Mouse (Mus musculus): ENCODE measurements around the gene Pus7l.

Pus7l gene

DNA sequence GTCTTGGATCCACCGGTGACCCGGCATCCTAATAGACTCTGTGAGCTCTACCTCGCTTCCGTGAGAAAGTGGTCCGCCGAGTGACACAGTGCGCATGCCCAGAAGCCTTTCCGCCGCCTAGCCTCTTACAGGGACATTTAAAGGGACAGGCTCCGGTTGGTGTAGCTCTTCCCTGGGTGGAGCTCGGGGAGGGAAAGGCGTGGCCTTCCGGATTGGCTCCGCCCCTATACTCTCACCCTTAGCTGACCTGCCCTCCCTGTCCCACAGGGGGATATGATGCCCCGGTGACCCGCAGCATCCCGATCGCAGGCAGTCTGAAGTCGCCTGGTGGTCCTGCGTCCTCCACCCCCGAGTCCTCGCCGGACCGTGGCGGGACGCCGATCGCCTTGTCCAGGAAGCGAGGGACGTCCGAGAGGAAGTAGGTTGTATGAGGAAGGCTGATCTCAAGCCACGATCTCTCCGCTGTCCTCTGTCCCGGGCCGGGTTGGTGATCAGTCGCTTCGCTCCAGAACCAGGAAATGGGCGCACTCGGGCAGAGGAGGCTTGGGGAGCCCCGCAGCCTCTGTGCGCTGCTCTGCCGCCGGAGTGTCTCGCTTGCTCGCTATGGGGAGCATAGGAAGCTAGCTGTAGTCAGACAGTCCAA lies at the start of gene Pus7l, which contains the start of gene Irak4:
Gene Pus7l (minus strand): TSS at position 139 of the 643 bp plus-strand sequence.
Gene Irak4 (plus strand): TSS at position 235 of the 643 bp plus-strand sequence.
- DNase-seq = peak; percentile 90

DNA sequence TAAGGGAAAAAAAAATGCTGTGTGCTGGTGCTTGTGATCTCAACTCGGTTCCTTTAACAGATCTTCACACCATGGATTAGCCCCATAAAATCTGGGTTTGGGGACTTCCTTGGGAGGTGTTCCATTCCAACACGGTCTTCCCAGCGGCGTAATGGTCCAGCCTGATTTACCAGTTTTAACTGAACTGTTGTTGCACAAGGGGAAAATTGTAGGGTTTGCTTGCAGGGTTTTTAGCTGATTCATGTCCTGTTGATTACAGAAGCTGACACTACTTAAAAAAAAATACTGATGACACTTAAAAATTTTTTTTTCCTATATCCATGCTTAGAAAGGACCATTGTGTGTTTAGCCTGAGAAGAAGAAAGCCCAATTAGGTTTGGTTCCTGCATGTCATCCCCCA lies 48.0 kb upstream of the Pus7l start:
- no peak for DNase-seq

DNA sequence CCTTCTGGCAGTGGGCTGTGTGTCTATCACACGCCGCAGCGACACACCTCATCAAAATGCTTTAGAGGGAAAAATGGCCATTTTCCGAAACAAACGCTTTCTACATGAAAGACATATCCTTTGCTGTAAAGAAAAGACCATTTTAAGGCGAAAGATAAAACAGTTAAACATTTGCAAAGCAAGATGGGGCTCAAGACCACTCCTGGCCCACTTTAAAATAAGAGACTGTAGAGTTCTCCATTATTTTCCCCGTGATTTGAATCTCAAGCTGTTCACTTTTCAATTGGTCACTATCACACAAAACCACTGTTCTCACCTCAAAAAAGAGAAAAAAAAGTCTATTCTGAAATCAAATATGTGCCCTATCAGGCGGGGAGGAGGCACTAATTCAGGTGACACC lies 46.7 kb upstream of the Pus7l start:
- DNase-seq = no peak

DNA sequence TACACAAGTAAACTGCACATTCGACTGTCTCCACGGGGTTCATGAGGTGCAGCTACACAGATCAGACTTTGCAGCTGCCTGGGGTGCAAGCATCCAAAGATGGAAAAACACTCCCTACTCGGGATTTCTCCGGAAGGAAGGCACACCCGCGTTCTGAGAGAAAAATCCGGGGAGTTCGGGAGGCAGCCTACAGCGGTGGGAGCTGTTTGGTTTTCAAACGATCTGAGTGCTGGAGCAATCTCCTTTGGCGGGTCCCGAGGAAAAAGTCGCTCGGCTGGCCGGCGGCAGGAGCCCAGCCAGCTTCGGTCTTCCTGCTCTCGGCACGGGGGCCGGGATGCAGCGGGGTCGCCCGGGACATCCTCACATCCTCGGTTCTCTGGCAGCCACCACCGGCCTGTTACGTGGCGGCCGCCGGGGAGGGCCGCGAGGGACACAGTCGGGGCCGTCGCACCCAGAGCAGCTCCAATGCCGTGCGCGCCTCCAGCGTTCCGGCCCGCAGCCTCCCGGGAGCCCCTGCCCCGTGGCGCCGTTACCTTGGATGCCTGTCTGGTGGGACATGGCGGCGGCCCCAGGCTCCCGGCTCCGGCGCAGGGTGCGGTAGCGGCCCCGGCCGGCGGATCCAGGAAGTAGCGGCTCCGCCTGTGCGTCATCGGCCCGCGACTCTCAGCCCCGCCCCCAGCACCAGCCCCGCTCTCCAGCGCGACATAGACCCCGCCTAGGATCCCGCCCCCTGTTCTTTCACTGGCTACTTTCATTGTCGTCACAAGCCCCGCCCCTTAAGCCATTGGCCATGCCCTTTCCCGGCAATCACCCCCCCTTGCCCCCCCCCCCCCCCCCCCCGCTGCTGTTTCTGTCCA lies 46.1 kb upstream of the Pus7l start, which contains the start of gene Twf1:
Gene Twf1 (minus strand): TSS at position 671 of the 857 bp plus-strand sequence.
- DNase-seq = peak; percentile 98

DNA sequence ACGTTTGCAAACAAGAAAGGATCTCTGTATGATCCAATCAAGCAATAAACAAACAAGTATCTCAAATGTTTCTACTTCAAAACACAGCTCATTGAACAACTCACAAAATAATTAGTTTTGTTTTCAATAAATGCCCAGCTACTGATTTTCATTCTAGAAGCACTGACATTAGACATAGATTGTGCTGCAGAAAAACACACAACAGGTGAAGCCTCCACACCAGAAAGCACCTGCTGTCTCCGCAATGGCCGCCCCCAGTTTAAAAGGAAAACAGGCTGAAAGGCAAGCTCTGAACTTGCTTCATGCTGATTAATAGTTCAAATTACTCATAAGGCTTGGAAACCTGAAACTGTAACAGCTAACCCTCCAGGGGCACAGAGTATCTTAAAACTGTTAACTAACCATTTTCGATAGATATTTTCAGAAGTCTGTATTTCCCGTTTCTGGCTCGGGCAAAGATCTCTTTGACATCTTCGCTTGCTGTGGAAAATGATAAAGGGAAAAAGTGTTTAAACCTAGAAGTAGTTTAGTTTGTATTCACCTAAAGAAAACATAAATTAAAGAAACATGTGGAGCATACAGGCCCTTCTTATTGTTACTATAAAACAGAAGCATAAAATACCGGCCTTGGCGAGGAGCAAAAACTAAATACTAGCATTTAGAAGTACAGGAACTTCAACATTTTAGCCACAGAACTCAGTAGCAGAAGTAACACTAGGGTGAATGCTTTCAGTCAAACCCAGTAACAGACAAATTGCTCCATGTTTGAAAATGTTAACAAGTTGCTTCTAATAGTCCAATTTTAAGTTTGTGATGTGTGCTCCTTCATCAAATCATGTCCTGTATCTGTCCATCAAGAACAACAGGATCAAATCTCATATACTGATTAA lies 44.7 kb upstream of the Pus7l start:
- DNase-seq = no peak

DNA sequence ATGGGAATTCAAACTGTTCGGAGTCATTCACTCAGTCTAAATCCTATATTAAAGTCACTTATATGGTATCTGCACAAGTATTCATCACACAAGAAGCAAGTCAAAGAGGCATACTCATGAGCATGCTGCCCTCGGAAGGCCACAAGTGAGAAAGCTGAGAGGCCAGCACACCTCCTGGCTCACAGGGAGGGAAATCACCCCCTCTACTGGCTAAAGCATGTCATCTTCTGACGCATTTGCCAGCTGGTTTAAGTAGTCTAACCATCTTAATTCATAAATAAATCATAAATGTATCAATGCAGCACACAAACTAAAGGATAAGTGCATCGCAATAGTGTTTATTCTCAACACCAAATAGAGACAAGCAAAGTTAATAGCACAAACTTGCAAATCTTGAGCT lies 41.4 kb upstream of the Pus7l start:
- DNase-seq = no peak

DNA sequence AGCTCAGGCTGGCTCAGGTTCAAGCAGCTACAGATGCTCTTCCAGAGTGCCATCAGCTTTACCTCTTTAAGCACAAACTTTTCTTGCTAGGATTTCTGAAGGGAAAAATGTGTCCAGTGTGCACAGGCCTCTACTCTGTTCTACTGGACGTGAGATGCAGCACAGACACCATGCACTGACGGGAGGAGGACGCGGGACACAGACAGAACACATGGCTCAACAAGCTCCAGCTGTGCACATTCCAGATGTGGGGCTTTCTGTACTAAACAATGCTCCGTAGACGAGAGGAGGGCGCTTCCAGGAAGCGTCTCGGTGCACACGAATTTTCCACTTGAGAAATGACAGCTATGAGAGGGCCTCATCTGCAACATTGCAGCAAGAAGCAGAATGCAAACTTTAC lies 39.8 kb upstream of the Pus7l start:
- no peak for DNase-seq

DNA sequence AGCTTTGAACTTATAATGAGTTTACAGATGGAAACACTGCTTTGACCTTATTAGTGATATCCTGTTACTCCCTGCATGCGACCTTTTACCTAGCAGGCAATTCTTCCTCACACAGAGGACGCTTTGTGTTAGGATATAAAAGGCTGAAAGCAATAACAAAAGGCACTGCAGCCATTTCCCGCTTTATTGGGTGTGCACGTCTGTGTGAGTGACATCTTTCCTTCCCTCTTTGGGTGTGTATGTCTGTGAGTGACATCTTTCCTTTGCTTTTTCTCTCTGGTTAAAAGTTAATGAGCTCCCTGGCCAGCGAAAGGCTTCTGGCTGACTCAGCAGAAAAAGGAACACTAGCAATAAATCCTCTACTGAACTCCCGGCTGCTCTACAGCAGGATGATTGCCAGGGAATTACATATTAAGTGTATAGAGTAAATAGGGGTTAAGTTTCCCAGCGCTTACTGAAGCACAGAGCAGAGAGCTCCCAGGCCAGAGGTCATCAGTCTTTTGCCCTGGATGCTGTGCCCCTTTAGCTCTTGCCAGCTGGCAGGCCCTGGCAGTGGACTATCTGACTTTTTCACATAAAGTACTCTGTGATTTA lies 38.8 kb upstream of the Pus7l start:
- no peak for DNase-seq

DNA sequence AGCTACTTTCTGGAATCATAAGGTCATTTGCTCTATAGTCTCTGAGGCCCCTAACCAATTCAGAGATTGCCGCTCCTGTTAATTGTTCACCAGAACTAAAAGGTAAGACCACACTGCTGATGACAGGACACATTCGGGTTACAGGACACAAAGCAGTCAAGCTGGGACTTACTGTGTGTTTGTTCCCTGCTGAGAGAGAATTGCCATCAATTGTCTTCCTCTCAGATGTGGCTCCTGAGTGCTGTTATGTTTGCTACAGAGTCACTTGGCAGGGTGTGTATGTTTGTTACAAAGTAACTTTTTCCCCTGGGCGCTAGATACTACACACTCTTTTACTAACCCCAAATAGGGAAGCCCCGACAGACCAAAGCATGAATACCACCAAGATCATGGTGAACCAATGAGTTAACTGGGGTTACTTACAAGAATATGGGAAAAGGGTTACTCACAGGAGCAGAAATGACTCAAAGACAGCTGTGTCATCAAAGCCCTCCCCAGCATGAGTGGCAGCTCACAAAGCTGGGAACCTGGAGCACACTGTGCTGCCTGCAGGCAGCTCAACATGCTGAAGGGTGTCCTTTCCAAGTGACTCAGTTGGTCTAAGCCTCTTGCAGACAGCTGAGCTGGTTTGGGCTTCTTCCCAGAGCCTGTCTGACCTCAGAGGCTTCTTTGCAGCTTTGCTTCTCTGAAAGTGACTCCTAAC lies 31.4 kb upstream of the Pus7l start:
- no peak for DNase-seq

DNA sequence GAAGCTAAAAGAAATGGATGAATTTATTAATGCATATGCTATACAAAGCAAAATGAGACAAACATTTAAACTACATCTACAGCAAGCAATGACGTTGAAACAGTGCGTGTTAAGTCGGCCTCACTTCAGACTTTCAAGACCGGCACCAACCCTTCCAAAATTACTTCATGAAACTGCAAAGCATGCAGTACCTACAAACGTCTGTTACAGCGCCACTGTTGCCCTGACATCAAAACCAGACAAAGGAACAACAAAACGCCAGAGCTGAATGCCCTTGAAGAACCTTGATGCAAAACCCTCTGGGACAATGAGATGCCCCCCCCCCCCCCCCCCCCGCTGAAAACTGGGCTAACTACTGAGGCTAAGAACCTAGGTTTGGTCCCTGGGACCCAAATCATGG lies 29.4 kb upstream of the Pus7l start:
- DNase-seq = no peak

DNA sequence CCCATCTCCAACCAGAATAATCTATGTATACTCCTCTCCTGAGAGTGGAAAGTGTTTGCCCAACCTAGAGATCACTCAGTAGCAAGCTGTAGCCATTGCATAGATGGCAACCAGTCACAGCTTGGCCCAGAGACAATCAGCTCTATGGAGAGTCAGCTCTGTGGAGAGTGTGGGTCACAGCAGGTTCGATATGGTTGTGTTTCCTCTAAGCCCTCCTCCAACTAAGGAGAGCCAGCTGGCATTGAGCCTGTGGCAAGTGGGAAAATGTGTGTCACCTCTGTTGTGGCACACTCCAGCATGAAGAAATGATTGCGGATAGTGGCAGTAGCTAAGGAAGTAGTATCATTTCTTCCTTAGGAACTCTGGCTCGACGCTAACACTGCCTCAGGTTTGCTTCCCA lies 28.2 kb upstream of the Pus7l start:
- no peak for DNase-seq

DNA sequence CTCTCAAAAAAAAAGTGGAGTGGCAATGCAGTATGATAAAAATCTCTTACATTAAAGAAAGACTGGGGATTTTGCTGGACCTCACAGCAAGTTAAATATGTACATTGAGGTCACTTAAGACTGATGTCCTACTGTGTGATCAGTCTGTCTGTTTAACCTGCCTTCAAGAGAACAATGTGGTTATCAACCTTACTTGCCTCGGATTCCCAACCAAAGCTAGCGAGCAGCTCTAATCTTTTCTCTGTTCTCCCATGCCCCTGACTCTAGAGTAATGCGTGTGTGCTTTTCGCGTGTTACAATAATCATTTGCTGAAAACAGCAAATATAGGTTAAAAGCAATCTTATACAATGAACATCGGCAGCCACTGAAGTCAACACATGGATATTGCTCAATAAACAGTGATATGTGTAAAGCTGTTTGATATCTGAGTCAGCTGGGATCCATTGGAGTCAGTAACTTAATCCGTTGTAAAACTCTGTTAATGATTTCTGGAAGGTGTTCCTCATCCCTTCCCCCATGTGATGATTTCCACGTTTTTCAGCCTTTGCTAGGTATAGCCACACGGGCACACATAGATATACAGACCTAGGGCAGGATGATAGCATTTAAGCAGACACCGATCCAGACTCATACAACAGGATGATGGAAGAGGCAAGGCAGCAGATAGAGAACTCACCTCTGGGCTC lies 25.3 kb upstream of the Pus7l start:
- no peak for DNase-seq

DNA sequence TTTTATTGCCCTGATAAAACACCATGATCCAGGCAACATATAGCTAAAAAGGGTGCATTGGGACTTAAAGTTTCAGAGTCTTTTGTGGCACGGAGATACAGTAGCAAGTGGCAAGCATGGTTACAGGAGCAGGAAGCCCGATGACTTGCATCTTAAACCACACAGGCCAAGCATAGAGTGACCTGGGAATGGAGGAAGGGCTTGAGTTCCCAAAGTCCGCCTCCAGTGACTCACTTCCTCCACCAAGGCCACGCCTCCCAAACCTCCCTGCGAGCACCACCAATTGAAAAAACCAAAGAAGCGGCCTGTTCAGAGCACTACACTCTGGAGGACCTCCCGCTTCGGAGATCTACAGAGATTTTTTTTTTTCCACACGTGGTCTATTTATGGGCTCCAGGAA lies 22.5 kb upstream of the Pus7l start:
- DNase-seq = no peak

DNA sequence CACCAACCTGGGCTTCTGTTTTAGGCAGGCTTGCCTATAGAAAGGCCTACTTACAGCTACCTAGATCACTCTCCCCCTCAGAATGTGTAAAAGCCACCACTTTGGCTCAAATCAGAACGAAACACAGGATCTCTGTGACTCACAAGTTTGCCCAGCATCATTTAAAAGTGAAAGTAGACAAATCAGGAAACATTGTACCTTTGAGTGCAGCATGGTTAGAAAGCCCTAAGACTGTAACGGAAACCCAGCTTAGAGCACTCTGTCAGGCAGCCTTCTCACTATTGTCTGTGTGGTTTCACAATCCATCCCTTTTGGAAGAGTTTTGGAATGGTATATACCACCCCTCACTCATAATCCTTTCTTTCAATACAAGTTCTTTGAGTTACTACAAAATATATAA lies 21.6 kb upstream of the Pus7l start:
- DNase-seq = no peak

DNA sequence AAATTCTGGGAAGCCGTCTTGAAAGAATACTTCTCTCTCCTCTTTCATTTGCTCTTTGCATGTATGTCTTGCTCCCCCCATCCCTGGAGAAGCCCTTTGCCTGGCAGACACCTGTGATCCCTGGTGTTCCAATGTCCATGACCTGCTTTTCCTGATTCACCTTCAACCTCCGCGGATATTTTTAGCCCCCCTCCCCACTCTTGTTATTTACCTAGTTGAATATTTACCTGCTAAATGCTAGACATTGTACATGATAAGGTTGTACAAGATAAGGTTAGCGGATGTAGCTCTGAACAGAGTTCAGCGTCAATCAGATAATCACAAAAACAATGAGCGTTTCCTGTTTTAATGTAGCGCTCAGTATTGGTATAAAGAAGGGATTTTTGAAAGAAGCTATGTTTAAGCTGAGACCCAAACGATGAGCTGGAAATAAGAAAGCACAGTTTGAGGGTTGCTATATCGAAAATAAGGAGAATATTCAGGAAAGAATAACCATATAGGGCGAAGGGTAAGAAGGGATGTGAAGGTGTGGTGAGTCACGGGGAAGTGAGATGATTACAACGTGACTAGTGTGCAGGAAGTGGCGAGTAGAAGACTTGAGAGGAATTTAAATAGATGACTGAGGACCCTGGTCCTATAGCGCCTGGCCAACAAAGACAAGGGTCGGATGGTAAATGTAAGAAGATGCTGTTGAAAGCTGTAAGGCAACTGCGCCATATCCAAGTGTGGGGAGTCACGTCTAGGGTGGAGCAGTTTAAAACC lies 15.7 kb upstream of the Pus7l start:
- no peak for DNase-seq

DNA sequence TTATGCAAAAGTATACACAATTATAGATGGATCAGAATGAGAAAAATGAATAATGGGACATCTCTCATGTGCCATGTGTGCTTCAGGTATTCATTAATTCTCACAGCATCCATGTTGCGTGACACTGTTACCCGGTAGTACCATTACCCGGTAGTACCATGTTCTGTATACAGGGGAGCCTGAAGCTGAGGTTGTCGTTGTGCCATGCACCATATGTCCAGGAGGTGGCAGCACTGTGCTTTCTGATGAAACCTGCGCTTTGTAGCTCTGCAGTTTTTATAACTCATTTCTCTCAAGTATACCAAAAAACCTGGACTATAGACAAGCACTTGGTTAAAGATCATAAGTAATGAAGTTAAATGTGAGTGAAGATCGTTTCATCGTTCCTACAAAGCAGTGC lies 14.1 kb upstream of the Pus7l start:
- peak; percentile 78 for DNase-seq

DNA sequence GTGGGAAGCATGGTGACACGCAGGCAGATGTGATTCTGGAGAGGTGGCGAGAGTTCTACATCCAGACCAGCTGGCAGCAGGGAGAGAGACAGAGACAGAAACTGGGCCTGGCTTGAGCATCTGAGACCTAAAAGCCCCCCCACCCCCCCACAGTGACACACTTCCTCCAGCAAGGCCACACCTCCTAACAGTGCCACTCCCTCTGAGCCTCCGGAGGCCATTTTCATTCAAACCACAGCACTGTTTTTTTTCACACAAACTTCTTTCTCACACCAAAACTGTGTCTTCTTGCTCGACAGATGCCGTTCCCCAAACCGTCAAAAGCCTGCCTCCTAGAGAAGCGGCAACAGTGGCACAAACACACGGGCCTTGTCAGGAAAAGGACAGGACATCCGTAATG lies 10.2 kb upstream of the Pus7l start:
- no peak for DNase-seq

DNA sequence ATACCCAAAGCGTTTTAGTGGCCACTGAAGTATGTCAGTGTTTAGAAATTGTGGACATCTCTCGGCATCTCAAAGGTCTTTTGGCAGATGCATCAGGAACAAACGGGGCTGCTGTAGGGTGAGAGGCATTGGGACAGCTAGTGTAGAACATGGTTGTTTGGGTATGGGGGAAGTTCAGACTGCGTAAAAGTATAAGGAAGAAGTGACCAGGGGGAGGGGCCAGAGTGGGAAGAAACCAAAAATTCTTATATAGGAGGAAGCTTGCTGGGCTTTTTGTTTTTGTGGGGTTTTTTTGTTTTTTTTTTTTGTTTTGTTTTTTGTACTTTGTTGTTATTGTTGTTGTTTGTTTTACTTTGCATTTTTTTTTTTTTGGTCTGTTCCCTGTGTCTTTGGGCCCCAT lies 1.5 kb upstream of the Pus7l start:
- DNase-seq = no peak

DNA sequence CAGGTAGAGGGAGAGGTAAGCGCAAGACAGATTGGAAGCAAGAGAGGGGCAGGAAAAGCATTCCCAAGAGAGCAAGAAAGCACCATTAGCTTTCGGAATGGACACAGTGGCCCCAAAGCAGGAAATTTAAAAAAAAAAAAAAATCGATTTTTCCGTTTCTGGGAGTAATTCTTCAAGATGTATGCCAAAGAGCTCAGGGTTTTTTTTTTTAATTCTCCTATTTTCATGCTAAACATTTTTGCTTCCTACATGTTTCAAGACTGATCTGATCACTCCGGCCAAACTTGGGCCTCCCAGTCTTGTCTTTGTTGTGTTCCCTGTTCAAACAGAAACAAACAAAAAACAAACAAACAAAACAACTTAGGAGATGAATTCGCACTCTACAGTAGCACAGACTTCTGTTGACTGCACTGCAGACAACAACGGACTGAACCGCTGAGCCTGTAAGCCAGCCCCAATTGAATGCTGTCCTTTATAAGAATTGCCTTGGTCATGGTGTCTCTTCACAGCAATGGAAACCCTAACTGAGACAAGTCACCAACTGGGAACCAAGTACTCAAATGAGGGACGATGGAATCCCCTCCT lies 797 bp upstream of the Pus7l start:
- DNase-seq = no peak

Data from right cerebral cortex, postnatal 25 days (tissue).